Mouse (Mus musculus): ENCODE measurements around the gene Nbea.
A peak's percentile ranks its signal among the peaks of the same experiment; 100 is the strongest.

Nbea gene

GRCm38 (mm10) chr3:55782056-55782687 is 401.3 kb downstream of the Nbea start, which contains the start of gene Mab21l1:
Mab21l1 (plus strand) TSS chr3:55782510.
- DNase-seq = peak; percentile 77

- DNase-seq = no peak
Observed at GRCm38 (mm10) chr3:55781429-55782055, 402.0 kb downstream of the Nbea start.

- peak; percentile 76 for DNase-seq
Observed at GRCm38 (mm10) chr3:55780120-55781070, 403.1 kb downstream of the Nbea start.

GRCm38 (mm10) chr3:55778764-55779730 is 404.5 kb downstream of the Nbea start:
- no peak for DNase-seq

- no peak for DNase-seq
Observed at GRCm38 (mm10) chr3:55777501-55777900, 406.0 kb downstream of the Nbea start.

- no peak for DNase-seq
Observed at GRCm38 (mm10) chr3:55775753-55776152, 407.7 kb downstream of the Nbea start.

GRCm38 (mm10) chr3:55775245-55775644 is 408.3 kb downstream of the Nbea start:
- peak; percentile 45 for DNase-seq

- DNase-seq = peak; percentile 34
Observed at GRCm38 (mm10) chr3:55774203-55774602, 409.3 kb downstream of the Nbea start.

GRCm38 (mm10) chr3:55769308-55769707 is 414.2 kb downstream of the Nbea start:
- no peak for DNase-seq

- DNase-seq = no peak
Observed at GRCm38 (mm10) chr3:55768654-55769053, 414.8 kb downstream of the Nbea start.

GRCm38 (mm10) chr3:55763591-55763990 is 419.9 kb downstream of the Nbea start:
- DNase-seq = no peak

GRCm38 (mm10) chr3:55758297-55758696 is 425.2 kb downstream of the Nbea start:
- DNase-seq = no peak

GRCm38 (mm10) chr3:55756602-55757190 is 426.8 kb downstream of the Nbea start:
- DNase-seq = no peak

GRCm38 (mm10) chr3:55755805-55756601 is 427.5 kb downstream of the Nbea start:
- DNase-seq = peak; percentile 47

GRCm38 (mm10) chr3:55754981-55755608 is 428.4 kb downstream of the Nbea start:
- no peak for DNase-seq

GRCm38 (mm10) chr3:55753872-55754271 is 429.6 kb downstream of the Nbea start:
- DNase-seq = no peak

- DNase-seq = no peak
Observed at GRCm38 (mm10) chr3:55752558-55752957, 430.9 kb downstream of the Nbea start.

GRCm38 (mm10) chr3:55751363-55751762 is 432.1 kb downstream of the Nbea start:
- DNase-seq = no peak

GRCm38 (mm10) chr3:55750445-55751065 is 432.9 kb downstream of the Nbea start:
- DNase-seq = no peak

- no peak for DNase-seq
Observed at GRCm38 (mm10) chr3:55743885-55744284, 439.6 kb downstream of the Nbea start.
